Mouse (Mus musculus) A20 (cell line): Measurements from ENCODE around the gene Gdpd3.

Experiments
- DNase-seq: peaks from one replicate; pipeline ENCODE4 v3.0.0-alpha.2; 2011; ENCODE audit warnings: low read depth, low spot score

The Gdpd3 gene

DNA sequence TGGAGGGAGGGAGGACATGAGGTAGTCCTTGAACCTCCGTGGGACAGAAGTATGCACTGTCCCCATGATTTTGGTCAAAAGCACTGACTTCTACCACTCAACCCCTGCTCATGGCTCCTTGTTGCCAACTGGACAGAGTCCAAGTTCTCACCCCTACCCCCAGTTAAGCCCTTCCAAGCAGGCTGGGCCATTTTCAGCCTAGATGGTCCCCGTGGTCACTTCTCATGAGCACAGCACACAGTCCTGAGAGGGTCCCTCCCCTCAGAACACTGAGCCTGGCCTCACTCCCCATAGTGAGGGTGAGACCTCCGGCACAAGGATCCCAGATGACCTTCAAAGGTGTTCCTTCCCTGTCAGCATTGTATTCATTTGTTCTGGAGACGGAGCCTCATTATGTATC is 23.0 kb downstream of the Gdpd3 start:
- no peak for DNase-seq

- DNase-seq, result peak; percentile 98
Observed at GRCm38 (mm10) chr7:126791851-126792720, 26.0 kb downstream of the Gdpd3 start, which contains the start of gene Ppp4c. Gene Ppp4c, minus strand, starts transcription at chr7:126792496.

DNA sequence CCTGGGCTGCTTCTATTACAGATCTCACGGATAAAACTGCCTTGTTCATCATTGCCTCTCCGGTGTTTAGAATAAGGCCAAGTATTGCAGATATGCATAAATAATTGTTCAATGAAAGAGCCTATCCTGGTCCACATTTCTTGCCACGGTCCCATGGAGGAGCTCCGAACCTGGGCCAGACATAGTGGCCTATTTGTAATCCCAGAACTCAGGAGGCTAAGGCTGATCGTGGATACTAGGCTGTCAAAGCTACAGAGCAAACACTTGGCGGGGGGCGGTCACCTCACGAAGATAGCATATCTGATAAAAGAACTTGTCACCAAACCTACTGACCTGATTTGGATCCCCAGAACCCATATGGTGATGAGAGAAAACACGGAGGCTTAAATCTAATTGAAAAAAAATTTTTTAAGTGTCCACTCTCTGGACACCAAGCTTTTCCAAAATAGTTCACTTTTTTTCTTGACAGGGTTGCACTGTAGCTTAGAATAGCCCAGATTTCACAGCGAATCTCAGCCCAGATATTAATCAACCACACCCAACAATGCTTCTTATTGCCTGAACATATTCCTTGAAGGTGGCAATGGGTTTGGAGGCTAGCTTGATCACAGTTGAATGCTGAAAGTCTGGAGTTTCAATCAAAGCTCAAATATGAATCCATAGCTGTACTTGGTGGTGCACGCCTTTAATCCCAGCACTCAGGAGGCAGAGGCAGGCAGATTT is 26.7 kb downstream of the Gdpd3 start:
- no peak for DNase-seq

GRCm38 (mm10) chr7:126793456-126794270 is 27.5 kb downstream of the Gdpd3 start:
- peak; percentile 53 for DNase-seq

DNA sequence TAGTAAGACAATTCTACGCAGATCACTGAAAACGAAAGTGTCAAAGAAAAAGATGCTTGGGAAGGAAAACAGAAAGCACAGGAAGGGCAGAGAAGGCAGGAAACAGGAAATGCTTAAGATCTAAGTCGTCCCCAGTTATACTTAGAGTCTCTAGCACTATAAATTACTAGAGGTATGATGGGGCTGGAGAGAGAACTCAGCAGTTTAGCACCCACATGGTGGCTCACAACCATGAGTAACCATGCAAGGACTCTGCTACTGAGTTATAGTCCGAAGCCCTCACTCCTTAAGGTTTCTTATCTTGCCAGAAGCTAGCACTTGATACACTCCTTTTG is 28.1 kb downstream of the Gdpd3 start:
- DNase-seq, result peak; percentile 33

GRCm38 (mm10) chr7:126795387-126796317 is 29.5 kb downstream of the Gdpd3 start:
- no peak for DNase-seq

DNA sequence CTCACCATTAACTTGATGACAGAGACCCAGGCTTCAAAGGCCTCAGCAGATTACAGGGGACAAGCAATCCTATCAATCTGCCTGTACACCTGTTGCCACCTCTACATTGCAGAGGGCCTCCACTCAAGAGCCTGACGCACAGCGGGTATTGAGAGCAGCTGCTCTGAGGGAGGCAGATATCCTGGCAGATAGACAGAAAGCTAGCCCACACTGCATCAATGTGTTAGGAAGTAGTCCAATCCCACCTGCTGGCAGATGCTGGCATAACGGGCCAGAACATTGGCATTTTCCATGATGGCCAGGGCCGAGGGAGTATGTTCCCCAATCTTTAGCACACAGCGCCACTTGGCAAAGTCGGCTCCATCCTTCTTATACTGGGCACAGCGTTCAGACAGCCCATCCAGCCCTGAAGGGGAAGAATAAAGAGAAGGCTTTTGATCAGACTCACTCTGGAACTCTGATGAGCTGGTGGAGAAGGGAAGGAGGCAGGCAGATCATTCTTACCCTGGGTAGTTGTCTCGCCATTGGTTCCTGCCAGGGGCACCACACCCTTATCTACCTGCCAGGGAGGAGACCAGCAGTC is 30.3 kb downstream of the Gdpd3 start:
- peak; percentile 32 for DNase-seq

DNA sequence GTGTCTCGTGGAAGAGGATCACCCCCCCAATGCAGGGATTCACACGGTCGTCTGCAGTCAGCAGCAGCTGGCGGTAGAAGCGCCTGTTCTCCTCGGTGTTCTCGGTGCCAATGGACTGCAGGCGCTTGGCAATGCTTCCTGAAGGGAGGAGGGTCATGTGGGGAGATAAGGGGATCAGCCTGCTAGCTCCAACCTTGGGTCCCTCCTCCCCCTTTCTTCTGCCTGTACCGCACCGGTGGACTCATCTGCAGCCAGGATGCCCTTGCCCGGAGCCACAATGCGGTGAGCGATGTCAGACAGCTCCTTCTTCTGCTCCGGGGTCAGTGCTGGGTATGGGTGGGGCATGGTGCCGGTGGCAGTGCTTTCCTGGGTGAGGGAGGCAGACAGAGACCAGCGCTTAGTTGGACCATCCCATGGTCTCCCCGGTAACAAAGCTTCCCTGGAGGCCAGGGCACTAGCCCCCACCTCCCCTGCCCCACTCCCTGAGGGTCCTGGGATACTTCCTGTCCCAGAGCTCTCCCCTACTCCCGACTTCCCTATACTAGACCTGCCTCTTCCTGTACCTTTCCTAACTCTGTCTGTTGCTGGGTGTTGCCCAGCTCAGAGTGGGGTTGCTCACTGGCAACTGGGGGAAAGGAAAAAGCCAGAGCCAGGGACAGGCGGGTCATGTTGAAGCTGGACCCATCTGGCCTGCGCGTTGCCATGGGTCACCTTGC is 31.4 kb downstream of the Gdpd3 start, which contains the start of gene Fam57b:
Fam57b (plus strand) TSS at position 258 of the 716 bp plus-strand sequence.
- DNase-seq, result no peak

GRCm38 (mm10) chr7:126798127-126799049 is 32.3 kb downstream of the Gdpd3 start:
- DNase-seq, result no peak

GRCm38 (mm10) chr7:126799050-126799467 is 32.9 kb downstream of the Gdpd3 start:
- peak; percentile 99 for DNase-seq

DNA sequence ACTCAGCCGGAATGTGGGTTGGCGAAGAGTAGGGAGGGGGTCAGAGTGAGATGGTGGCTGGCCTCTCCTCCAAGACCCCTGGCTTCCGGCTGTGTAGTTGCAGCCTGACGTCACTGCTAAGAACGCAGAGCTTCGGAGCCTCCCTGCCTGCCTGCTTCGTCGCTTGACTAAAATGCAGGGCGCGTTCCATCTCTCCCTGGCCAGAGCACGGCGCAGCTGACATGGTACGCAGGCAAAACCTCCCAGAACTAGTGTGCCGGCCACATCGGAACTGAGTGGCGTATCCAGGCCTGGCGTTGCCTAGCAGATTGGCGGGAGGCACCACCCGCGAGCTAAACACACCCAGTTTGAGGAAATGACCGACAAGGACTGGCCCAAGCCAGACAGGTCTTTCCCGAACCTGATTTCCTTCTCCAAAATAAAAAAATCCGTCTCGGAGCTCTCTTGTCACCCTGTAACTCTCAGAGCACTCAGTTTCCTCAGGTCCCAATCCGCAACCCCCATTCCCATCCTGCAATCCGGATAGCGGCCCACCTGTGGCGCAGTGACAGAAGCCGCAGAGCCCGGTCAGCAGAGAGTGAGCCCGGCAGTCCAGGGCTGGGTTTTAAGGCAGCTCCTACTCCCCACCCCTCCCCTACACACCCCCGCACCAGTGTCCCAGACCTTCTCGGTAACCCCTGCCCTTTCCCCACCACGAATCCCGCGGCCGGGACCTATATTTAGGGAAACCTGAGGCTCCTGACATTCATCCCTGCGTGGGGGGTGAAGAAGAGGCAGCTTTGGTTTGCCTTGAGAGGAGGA is 33.5 kb downstream of the Gdpd3 start:
- DNase-seq, result no peak

GRCm38 (mm10) chr7:126800269-126801056 is 34.3 kb downstream of the Gdpd3 start:
- DNase-seq, result no peak

DNA sequence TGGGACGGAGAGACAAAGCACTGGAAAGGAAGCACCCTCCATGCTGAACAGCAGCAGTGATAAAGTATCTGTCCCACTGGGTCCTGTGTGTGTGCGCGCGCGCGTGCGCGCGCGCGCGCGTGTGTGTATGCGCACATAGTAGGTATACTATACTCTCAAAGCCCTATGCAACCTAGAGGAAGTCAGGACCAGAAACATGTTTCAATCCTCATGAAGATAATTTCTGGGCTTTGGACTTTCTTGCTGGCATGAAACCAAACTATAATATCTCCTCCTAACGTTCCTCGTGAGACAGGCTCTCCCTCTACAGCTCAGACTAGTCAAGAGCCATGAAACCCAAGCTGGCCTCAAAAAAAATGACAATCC is 34.9 kb downstream of the Gdpd3 start:
- DNase-seq, result no peak

- DNase-seq, result no peak
Observed at GRCm38 (mm10) chr7:126802134-126802889, 36.2 kb downstream of the Gdpd3 start.

DNA sequence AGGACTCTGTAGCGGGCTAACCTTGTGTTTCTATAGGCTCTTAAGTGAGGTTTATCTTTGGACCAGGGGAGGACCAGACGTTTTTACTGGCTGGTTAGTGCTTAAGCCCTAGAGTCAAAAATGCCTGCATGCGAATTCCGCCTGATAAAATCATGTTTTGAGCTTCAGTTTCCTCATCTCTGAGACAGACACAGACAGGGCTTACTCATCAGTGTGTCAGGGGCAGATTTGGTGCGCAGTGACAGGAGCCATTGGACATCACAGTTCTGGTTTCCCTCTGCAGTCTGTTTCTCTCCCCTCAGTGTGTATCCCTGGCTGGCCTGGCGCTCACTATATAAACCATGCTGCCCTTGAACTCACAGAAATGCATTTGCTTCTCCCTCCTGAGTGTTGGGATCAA is 37.0 kb downstream of the Gdpd3 start:
- DNase-seq, result no peak

- no peak for DNase-seq
Observed at GRCm38 (mm10) chr7:126803751-126804150, 37.6 kb downstream of the Gdpd3 start.
